Mouse (Mus musculus) activated CD4-positive, CD25-positive, alpha-beta regulatory T cell, adult 4 months (primary cell): ENCODE results near the gene Sergef. TPM values are rescaled to one million over a fixed set of nuclear protein-coding genes. Genes with fewer than 3 reads are reported as not detected.

ENCODE experiments used
- ATAC-seq: one replicate; pipeline ENCODE4 v1.8.0; 2017
- polyA plus RNA-seq, 2 experiments: library from polyadenylated mRNA; unstranded; fragments of 100-300 nt; shearing (Covaris generic); gene quantifications; one replicate each; pipeline ENCODE4 v1.2.1; 2017

Gene Sergef
- polyA plus RNA-seq, 2 experiments from 2014 or later, result 17.9 to 18.3 TPM

GRCm38 (mm10) chr7:46400346-46400745 lies 239.3 kb downstream of the Sergef start:
- no peak for ATAC-seq

GRCm38 (mm10) chr7:46399676-46400075 lies 239.9 kb downstream of the Sergef start:
- no peak for ATAC-seq

GRCm38 (mm10) chr7:46398612-46399011 lies 241.0 kb downstream of the Sergef start:
- ATAC-seq, result no peak

- no peak for ATAC-seq
Measured at GRCm38 (mm10) chr7:46397732-46398333, 241.8 kb downstream of the Sergef start.

- ATAC-seq, result no peak
Measured at GRCm38 (mm10) chr7:46396928-46397731, 242.5 kb downstream of the Sergef start.

- ATAC-seq, result peak; percentile 19
Measured at GRCm38 (mm10) chr7:46396231-46396927, 243.2 kb downstream of the Sergef start, which contains the start of gene Kcnc1. Gene Kcnc1, plus strand, starts transcription at chr7:46396497.

- no peak for ATAC-seq
Measured at GRCm38 (mm10) chr7:46395571-46395970, 244.0 kb downstream of the Sergef start.

GRCm38 (mm10) chr7:46394933-46395332 lies 244.7 kb downstream of the Sergef start:
- no peak for ATAC-seq

- ATAC-seq, result no peak
Measured at GRCm38 (mm10) chr7:46393718-46394511, 245.7 kb downstream of the Sergef start.

Other genes starting within 250 kb of the Sergef start
- gene Kcnc1, start 243.3 kb downstream of the Sergef start, polyA plus RNA-seq, result not detected
- gene Tph1, start 32.7 kb upstream of the Sergef start, polyA plus RNA-seq, result under 1 TPM in 1 of 2 experiments, not detected in 1; 0.99 TPM
- 10 to 100 TPM; 17.6 to 18.9 TPM for gene Saal1, start 70.9 kb upstream of the Sergef start, polyA plus RNA-seq
- gene Saa3, start 75.9 kb upstream of the Sergef start, polyA plus RNA-seq, result not detected
- gene Saa4, start 92.8 kb upstream of the Sergef start, polyA plus RNA-seq, result not detected
- under 1 TPM in 1 of 2 experiments, not detected in 1; 0.20 TPM for gene Saa1, start 103.2 kb upstream of the Sergef start, polyA plus RNA-seq
- under 1 TPM in 1 of 2 experiments, not detected in 1; 0.25 TPM for gene Saa2, start 112.0 kb upstream of the Sergef start, polyA plus RNA-seq
- 10 to 100 TPM; 17.6 to 17.8 TPM for gene Hps5, start 156.3 kb upstream of the Sergef start, polyA plus RNA-seq
- gene Gtf2h1, start 156.3 kb upstream of the Sergef start, polyA plus RNA-seq, result 10 to 100 TPM; 22.9 to 23.4 TPM
- gene Ldha, start 201.7 kb upstream of the Sergef start, polyA plus RNA-seq, result 1,000 to 10,000 TPM; 1,036 to 1,248 TPM
- not detected for gene Ldhc, start 221.4 kb upstream of the Sergef start, polyA plus RNA-seq